Mouse (Mus musculus) heart, embryonic 11.5 days (tissue): Measurements from ENCODE around the gene Mrpl52. TPM values are rescaled to one million over a fixed set of nuclear protein-coding genes. Genes with fewer than 3 reads are reported as not detected.

ENCODE experiments used
- ATAC-seq: fragments of 200-750 bp; cut with Nextera tagmentation; replicated peaks from 2 replicates; pipeline ENCODE4 v1.8.0; 2017; ENCODE audit warnings: moderate library complexity; ENCODE audit not compliant: insufficient number of reproducible peaks, low FRiP score, low TSS enrichment
- H3K27ac ChIP-seq: fragments of 300-500 bp; sonication (generic); 2 replicates; pipeline ENCODE4 v1.5.1; 2014; ENCODE audit warnings: mild to moderate bottlenecking, low read depth, low read length
- H3K27me3 ChIP-seq: fragments of 300-500 bp; sonication (generic); 2 replicates; pipeline ENCODE4 v1.6.1; 2014; ENCODE audit warnings: mild to moderate bottlenecking, low read length, mixed read lengths; ENCODE audit not compliant: control insufficient read depth, insufficient read depth
- H3K36me3 ChIP-seq: fragments of 300-500 bp; sonication (generic); 2 replicates; pipeline ENCODE4 v1.6.1; 2014; ENCODE audit warnings: mild to moderate bottlenecking, low read length, moderate library complexity, mixed read lengths; ENCODE audit not compliant: control insufficient read depth, insufficient read depth
- H3K4me1 ChIP-seq: fragments of 300-500 bp; sonication (generic); 2 replicates; pipeline ENCODE4 v1.6.1; 2014; ENCODE audit warnings: low read length; ENCODE audit not compliant: control insufficient read depth, insufficient read depth
- H3K4me2 ChIP-seq: fragments of 300-500 bp; sonication (generic); 2 replicates; pipeline ENCODE4 v1.6.1; 2014; ENCODE audit warnings: mild to moderate bottlenecking, moderate library complexity
- H3K4me3 ChIP-seq: fragments of 300-500 bp; sonication (generic); 2 replicates; pipeline ENCODE4 v1.5.1; 2014; ENCODE audit warnings: low read depth, low read length
- H3K9ac ChIP-seq: fragments of 300-500 bp; sonication (generic); 2 replicates; pipeline ENCODE4 v1.6.1; 2014; ENCODE audit warnings: mild to moderate bottlenecking, low read depth, low read length, moderate library complexity
- H3K9me3 ChIP-seq: fragments of 300-500 bp; sonication (generic); replicated peaks from 2 replicates; pipeline ENCODE4 v1.6.1; 2016; ENCODE audit warnings: low read length; ENCODE audit not compliant: control insufficient read depth
- WGBS: fragments of 180-500 bp; shearing (Covaris S2); extraction: QIAGEN DNeasy Blood & Tissue Kit; methylation state at CpG from one replicate; pipeline ENCODE4 v1.1.7; 2014; ENCODE audit not compliant: insufficient replicate concordance; 5-methylcytosine and 5-hydroxymethylcytosine counted together
- polyA plus RNA-seq: library from polyadenylated mRNA; unstranded; fragments of >200 nt; fragmentation: Nextera tagmentation; extraction: Ambion mirVana; gene quantifications from 2 replicates; pipeline ENCODE4 v1.2.1, GENCODE M21; 2014

The Mrpl52 gene
- polyA plus RNA-seq, 1 experiment from 2014 or later: 250 TPM

DNA sequence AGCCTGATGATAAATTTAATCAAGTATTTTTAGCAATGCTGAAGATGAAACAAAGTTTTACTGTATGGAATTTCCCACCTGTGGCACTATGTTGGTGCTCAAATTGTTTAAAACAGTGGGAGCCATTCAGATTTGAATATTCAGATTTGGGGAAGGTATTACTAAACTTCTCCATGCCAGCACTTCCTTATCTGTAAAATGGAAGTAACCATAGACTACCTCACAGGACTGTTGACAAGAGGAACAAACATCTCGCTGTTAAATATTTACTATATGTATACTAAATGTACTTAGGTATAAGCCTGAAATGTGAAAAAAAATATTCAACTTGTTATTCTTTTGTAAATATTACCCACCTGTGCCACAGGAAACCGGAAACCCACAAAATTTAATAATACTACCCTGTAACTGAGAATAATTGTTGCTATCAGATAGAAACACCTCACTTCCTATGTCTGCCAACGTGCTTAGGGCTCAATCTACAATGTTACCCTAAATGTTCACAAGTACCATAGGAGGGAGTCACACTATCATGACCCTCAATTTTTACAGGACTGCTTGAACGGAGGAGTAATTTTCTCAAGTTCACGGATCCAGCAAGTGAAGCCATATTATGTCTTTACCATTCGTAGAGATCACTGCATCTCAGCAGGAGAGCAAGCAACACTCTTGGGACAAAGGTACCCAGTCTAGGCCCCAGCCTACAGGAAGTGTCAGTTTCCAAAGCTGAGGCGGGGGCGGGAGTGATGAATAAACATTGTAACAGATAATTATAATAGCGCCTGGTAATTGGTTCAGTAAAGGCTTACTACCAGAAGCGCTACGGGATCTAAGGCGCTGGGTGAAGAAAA is 36.6 kb downstream of the Mrpl52 start:
- 16% methylated on average over 12 of the region's 12 CpGs for WGBS
- H3K9me3 ChIP-seq: no peaks in the 10 kb centered on the region
- H3K4me3 ChIP-seq: peak overlapping the region; percentile 63
- peak overlapping the region; percentile 83; the same call in 1 of the 2 replicates for H3K9ac ChIP-seq
- peaks cover 9% of the 10 kb centered on the region; the same call in 1 of the 2 replicates for H3K36me3 ChIP-seq
- ATAC-seq: peak; percentile 3; the same call in 1 of the 2 replicates
- H3K27ac ChIP-seq: peak overlapping the region; percentile 81
- H3K4me2 ChIP-seq: peak overlapping the region; percentile 85
- H3K27me3 ChIP-seq: no peaks in the 10 kb centered on the region
- peaks cover 9% of the 10 kb centered on the region for H3K4me1 ChIP-seq

DNA sequence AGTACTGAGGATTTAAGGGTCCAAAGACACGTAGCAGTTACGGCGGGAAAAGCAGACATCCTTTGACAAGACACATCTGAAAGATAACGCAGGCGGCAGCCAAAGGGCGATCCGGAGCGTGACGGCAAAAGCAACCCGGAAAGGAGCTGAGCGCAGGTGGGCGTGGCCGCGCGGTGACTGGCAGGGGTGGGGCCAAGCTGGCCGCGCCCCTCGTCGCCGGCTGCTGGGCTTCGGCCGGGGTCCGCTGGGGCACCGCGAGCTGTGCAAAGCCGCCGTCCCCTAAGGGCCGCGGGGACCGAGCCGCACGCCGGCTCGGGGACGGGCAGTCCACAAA is 37.2 kb downstream of the Mrpl52 start, which contains the start of gene Lrp10:
TSS of gene Lrp10 (plus strand) at position 179 of the 334 bp plus-strand sequence.
- peak within 1 kb of the TSS; percentile 63 for H3K4me3 ChIP-seq
- H3K9me3 ChIP-seq: no peaks in the 10 kb centered on the region
- H3K4me1 ChIP-seq: peaks cover 9% of the 10 kb centered on the region
- peaks cover 10% of the 10 kb centered on the region; the same call in 1 of the 2 replicates for H3K36me3 ChIP-seq
- H3K4me2 ChIP-seq: peak within 1 kb of the TSS; percentile 85
- H3K9ac ChIP-seq: peak within 1 kb of the TSS; percentile 83
- under 1% methylated on average over 35 of the region's 35 CpGs for WGBS
- peak; percentile 86 for ATAC-seq
- no peaks in the 10 kb centered on the region for H3K27me3 ChIP-seq
- peak within 1 kb of the TSS; percentile 81 for H3K27ac ChIP-seq

DNA sequence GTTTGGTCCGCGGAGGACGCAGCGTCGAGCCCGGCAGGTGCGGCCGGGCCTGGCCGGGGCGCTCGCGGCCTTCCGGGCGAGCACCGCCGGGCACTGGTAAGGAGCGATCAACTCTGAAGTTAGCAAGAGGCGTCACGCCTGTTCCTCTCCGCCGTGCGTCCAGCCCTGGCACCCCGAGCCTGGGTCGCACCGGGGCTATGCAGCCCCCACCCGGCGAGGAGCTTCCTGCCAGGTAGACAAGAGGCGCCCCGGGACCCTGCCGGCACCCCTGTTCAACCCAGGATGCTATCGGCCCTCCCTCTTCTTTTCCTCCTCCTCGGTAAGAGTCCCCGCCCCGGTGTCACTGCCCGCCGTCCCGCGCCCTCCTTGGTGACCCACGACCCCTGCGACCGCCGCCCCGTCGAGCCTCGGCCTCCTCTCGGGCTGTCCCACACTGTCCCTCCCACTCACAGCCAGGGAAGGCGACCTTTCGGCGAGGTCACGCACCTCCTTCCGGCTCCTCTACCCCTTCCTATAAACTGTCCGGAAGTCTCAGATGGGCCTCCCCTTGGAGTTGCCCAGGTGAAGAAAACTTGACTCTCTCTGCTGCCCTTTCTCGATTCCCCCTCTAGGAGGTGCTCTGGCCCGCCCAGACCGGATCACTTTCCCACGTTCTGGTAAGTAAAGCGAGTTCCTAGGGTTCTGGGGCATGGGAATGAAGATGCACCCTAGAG is 37.7 kb downstream of the Mrpl52 start:
- peak; percentile 63 for ATAC-seq
- H3K27me3 ChIP-seq: no peaks in the 10 kb centered on the region
- H3K27ac ChIP-seq: peak overlapping the region; percentile 81
- peak overlapping the region; percentile 63 for H3K4me3 ChIP-seq
- H3K36me3 ChIP-seq: peaks cover 14% of the 10 kb centered on the region; the same call in 1 of the 2 replicates
- H3K9me3 ChIP-seq: no peaks in the 10 kb centered on the region
- H3K4me2 ChIP-seq: peak overlapping the region; percentile 85
- 1% methylated on average over 48 of the region's 57 CpGs for WGBS
- H3K9ac ChIP-seq: peak overlapping the region; percentile 83
- H3K4me1 ChIP-seq: peaks cover 9% of the 10 kb centered on the region

DNA sequence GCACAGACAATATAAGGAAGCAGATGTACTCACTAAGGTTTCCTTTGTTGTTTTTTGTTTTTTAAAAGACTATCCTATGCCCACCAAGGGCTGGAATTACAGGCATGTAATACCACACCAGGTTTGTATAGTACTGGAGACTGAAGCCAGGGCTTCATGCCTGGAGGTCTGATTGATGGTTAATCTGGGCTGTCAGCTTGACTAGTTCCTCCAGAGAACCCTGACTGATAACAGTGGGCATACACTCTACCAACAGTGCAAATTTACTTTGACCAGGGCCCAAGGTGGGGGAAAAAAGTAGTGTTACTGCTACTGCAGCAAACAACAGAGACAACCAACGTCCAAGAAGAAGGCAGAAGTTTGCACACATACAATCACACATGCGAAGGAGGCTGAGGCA is 44.8 kb downstream of the Mrpl52 start:
- H3K9ac ChIP-seq: no peak overlapping the region
- H3K27ac ChIP-seq: no peak overlapping the region
- ATAC-seq: no peak
- H3K9me3 ChIP-seq: no peaks in the 10 kb centered on the region
- peaks cover 3% of the 10 kb centered on the region for H3K27me3 ChIP-seq
- no peak overlapping the region for H3K4me2 ChIP-seq
- peaks cover 6% of the 10 kb centered on the region for H3K4me1 ChIP-seq
- WGBS: 81% methylated on average over 2 of the region's 2 CpGs
- no peak overlapping the region for H3K4me3 ChIP-seq
- H3K36me3 ChIP-seq: peaks cover 18% of the 10 kb centered on the region

DNA sequence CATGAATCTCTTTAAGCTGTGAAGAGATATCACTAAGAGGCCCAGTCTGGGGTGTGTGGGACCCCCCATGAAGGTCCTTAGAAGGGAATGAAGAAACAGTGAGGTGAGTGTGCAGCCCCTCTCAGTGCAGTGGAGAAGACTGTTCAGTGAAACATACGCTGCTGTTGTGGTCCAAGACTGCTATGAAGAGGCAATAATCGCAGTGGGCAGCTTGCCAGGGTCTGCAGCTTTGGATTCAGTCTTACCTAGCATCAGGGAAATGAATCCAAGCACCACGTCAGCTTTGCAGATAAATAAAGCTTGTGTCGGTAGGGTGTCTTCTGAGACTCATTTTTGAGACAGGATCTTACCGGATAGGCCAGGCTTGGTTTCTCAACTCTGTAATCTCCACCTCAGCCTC is 46.0 kb downstream of the Mrpl52 start:
- no peak overlapping the region for H3K4me2 ChIP-seq
- 70% methylated on average over 5 of the region's 5 CpGs for WGBS
- no peak for ATAC-seq

DNA sequence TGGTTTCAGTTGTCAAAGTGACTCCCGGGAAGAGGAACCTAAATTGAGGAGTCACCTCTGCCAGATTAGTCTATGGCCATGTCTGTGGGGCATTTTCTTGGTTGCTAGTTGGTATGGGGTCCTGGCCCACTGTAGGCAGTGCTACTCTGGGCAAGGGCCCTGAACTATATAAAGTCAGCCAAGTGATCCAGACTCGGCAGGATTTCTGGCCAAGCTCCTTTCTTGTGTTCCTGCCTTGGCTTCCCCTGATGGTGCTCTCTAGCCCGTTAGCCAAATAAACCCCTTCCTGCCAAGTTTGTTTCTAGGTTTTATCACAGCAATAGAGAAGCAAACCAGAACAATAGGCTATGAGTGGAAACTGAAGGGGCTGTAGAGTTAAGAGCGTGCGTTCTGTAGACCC is 48.0 kb downstream of the Mrpl52 start:
- peaks cover 14% of the 10 kb centered on the region for H3K4me1 ChIP-seq
- H3K36me3 ChIP-seq: peaks cover 1% of the 10 kb centered on the region
- H3K9ac ChIP-seq: no peak overlapping the region
- no peak overlapping the region for H3K4me3 ChIP-seq
- H3K27me3 ChIP-seq: peaks cover 25% of the 10 kb centered on the region
- no peak overlapping the region for H3K27ac ChIP-seq
- H3K4me2 ChIP-seq: no peak overlapping the region
- no peaks in the 10 kb centered on the region for H3K9me3 ChIP-seq
- ATAC-seq: no peak
- WGBS: 72% methylated on average over 5 of the region's 5 CpGs

More for the DNA sequence above, 46.0 kb downstream of the Mrpl52 start:
- H3K27me3 ChIP-seq: peaks cover 6% of the 10 kb centered on the region
- peaks cover 15% of the 10 kb centered on the region for H3K36me3 ChIP-seq
- no peak overlapping the region for H3K4me3 ChIP-seq
- H3K4me1 ChIP-seq: peaks cover 11% of the 10 kb centered on the region
- H3K9me3 ChIP-seq: no peaks in the 10 kb centered on the region
- no peak overlapping the region for H3K27ac ChIP-seq
- no peak overlapping the region for H3K9ac ChIP-seq

DNA sequence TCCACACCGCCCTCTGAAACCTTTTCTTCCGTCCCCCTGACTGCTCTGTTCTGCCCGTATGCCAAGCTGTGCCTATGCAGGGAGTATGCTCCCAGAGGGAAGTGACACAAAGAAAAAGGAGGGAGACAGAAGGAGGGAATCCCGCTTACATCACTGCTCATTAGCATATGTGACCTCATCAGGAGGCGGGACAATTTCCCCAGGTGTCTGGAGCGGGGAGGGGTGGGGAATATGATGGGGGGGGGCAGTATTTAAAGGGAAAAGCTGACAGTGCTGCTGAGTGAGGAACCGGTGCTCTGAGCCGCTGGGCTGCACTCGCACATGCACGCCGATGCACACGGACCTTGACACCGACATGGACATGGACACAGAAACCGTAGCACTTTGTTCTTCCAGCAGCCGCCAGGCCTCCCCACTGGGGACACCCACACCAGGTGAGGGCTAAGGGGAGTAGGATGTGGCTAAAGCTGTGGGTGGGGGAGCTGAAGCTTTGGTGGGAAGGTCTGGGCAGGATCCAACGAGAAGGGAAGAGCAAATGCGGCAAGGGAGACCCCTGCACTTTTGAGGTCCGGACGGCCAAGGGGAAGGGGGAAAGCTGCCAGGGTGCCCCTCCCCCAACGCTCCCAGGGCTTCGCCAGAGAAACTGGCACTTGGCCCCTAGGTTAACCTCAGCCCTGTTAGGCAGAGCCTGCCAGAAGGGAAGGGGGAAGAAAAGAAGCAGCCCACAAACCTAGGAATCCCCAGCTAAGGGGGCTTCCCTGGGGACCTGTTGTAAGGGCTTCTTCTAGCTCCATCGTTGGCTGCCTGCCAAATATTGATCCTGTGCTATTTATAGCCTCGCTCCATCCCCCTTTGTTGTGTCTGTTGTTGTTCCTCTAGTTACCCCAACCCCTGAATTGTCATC is 49.5 kb downstream of the Mrpl52 start, which contains the start of gene Rem2:
TSS of gene Rem2 (plus strand) at position 160 of the 904 bp plus-strand sequence.
- H3K4me1 ChIP-seq: peaks cover 18% of the 10 kb centered on the region
- H3K9ac ChIP-seq: peak within 1 kb of the TSS; percentile 68
- peak; percentile 51 for ATAC-seq
- peaks cover 30% of the 10 kb centered on the region for H3K27me3 ChIP-seq
- WGBS: 1% methylated on average over 23 of the region's 23 CpGs
- H3K36me3 ChIP-seq: no peaks in the 10 kb centered on the region
- no peaks in the 10 kb centered on the region for H3K9me3 ChIP-seq
- peak within 1 kb of the TSS; percentile 54 for H3K4me3 ChIP-seq
- H3K4me2 ChIP-seq: peak within 1 kb of the TSS; percentile 94
- no peak within 1 kb of the TSS for H3K27ac ChIP-seq
